Mouse (Mus musculus) kidney, postnatal 0 days (tissue): ENCODE results near the gene Col5a2. TPM values are rescaled to one million over a fixed set of nuclear protein-coding genes. Genes with fewer than 3 reads are reported as not detected.
"Not testable (repeated sequence)": the region's sequence is repeated elsewhere in the genome, so short reads cannot be mapped to it uniquely, and the experiment has no call there.

Experiments used
- ATAC-seq: fragments of 200-750 bp; cut with Nextera tagmentation; replicated peaks from 2 replicates; pipeline ENCODE4 v1.8.0; 2017; ENCODE audit warnings: low read depth, moderate number of reproducible peaks, moderate TSS enrichment, moderate library complexity; ENCODE audit not compliant: low FRiP score
- DNase-seq: peaks from one replicate; pipeline ENCODE4 v3.0.0-alpha.2; 2016; ENCODE audit warnings: low spot score
- H3K27ac ChIP-seq: fragments of 300-500 bp; sonication (generic); 2 replicates; pipeline ENCODE4 v1.5.1; 2014; ENCODE audit warnings: mild to moderate bottlenecking
- H3K27me3 ChIP-seq: fragments of 300-500 bp; sonication (generic); 2 replicates; pipeline ENCODE4 v1.6.1; 2014; ENCODE audit warnings: low read length, mixed read lengths; ENCODE audit not compliant: insufficient read depth
- H3K36me3 ChIP-seq: fragments of 300-500 bp; sonication (generic); 2 replicates; pipeline ENCODE4 v1.6.1; 2014; ENCODE audit warnings: low read length, mixed read lengths; ENCODE audit not compliant: insufficient read depth
- H3K4me1 ChIP-seq: fragments of 300-500 bp; sonication (generic); replicated peaks from 2 replicates; pipeline ENCODE4 v1.6.1; 2014; ENCODE audit warnings: antibody characterized with exemption, low read length, mixed read lengths; ENCODE audit not compliant: insufficient read depth
- H3K4me2 ChIP-seq: fragments of 300-500 bp; sonication (generic); 2 replicates; pipeline ENCODE4 v1.6.1; 2014; ENCODE audit warnings: mild to moderate bottlenecking, low read length, moderate library complexity, mixed read lengths
- H3K4me3 ChIP-seq: fragments of 300-500 bp; sonication (generic); replicated peaks from 2 replicates; pipeline ENCODE4 v1.5.1; 2014; ENCODE audit warnings: low read depth, low read length
- H3K9ac ChIP-seq: fragments of 300-500 bp; sonication (generic); 2 replicates; pipeline ENCODE4 v1.6.1; 2014; ENCODE audit warnings: low read depth, low read length
- H3K9me3 ChIP-seq: fragments of 300-500 bp; sonication (generic); replicated peaks from 2 replicates; pipeline ENCODE4 v1.6.1; 2016; ENCODE audit warnings: low read length, inconsistent platforms, mixed read lengths
- CTCF ChIP-seq: IDR thresholded peaks from 2 replicates; pipeline ENCODE4 v1.5.1; 2016; ENCODE audit warnings: antibody characterized with exemption, low read depth, mild to moderate bottlenecking, moderate library complexity
- WGBS: fragments of 180-500 bp; shearing (Covaris S2); extraction: QIAGEN DNeasy Blood & Tissue Kit; methylation state at CpG from one replicate; pipeline ENCODE4 v1.1.7; 2014; 5-methylcytosine and 5-hydroxymethylcytosine counted together
- polyA plus RNA-seq: library from polyadenylated mRNA; unstranded; fragments of >200 nt; fragmentation: Nextera tagmentation; extraction: Ambion mirVana; gene quantifications from 2 replicates; pipeline ENCODE4 v1.2.1, GENCODE M21; 2015

The Col5a2 gene
- polyA plus RNA-seq, 1 experiment from 2014 or later = 28.3 TPM

DNA sequence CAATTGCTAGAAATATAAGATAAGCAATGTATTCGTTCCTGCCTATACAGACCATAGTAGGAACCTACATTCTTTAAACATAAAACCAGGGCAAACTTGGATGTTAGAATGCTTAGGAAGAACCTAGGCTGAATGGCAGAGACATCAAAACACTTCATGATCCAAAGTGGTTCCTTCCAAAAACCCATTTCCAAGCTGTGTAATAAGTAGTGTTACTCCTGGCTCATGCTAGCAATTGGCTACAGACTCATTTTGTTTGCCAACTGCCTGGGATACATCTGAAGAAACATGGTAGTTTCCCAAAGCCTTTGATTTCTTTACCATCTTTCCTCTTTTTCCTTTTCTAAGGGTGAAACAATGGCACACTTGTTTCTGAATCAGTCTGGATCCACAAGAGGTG is 47.3 kb downstream of the Col5a2 start:
- H3K9ac ChIP-seq = no peak overlapping the region
- no peaks in the 10 kb centered on the region for H3K4me1 ChIP-seq
- TF ChIP-seq CTCF = no peak
- H3K4me3 ChIP-seq = no peak overlapping the region
- ATAC-seq = no peak
- 95% methylated on average over 1 of the region's 1 CpGs for WGBS
- no peak for DNase-seq
- H3K9me3 ChIP-seq = no peaks in the 10 kb centered on the region
- no peaks in the 10 kb centered on the region for H3K27me3 ChIP-seq
- no peak overlapping the region for H3K4me2 ChIP-seq
- H3K27ac ChIP-seq = no peak overlapping the region
- no peaks in the 10 kb centered on the region for H3K36me3 ChIP-seq

GRCm38 (mm10) chr1:45448856-45449255 is 54.2 kb downstream of the Col5a2 start:
- H3K36me3 ChIP-seq = no peaks in the 10 kb centered on the region
- WGBS = 85% methylated on average over 1 of the region's 1 CpGs
- no peak overlapping the region for H3K4me3 ChIP-seq
- no peaks in the 10 kb centered on the region for H3K4me1 ChIP-seq
- ATAC-seq = no peak
- H3K9ac ChIP-seq = no peak overlapping the region
- no peak overlapping the region for H3K4me2 ChIP-seq
- peak; percentile 12; the same call in 1 of the 2 replicates for TF ChIP-seq CTCF
- no peaks in the 10 kb centered on the region for H3K9me3 ChIP-seq
- H3K27ac ChIP-seq = no peak overlapping the region
- H3K27me3 ChIP-seq = no peaks in the 10 kb centered on the region
- peak; percentile 16 for DNase-seq

- no peaks in the 10 kb centered on the region for H3K9me3 ChIP-seq
Observed at GRCm38 (mm10) chr1:45431922-45432321, 71.2 kb downstream of the Col5a2 start.

DNA sequence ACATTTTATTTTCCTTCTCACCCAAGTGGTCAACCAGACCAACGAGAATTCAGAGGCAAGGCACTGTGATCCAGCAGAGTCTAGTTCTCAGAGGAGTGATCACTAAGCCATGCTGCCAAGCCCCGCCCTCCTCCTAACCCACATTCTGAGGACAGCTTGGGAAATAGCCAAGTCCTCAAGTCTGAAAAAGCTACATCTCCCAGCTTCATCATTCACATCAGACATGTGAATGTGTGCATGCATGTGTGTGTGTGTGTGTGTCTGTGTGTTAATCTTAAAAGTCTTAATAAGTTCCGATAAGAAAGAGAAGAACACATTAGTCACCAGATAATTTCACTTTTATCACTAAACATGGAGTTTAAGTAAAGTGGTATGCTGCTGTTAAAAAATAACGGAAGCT is 72.6 kb downstream of the Col5a2 start:
- Histone ChIP-seq H3K36me3 (peaks cover 4% of the 10 kb centered on the region; the same call in 1 of the 2 replicates), H3K27me3 (no peaks in the 10 kb centered on the region), H3K27ac (no peak overlapping the region), H3K9me3 (no peaks in the 10 kb centered on the region), H3K4me2 (no peak overlapping the region), H3K4me3 (no peak overlapping the region), H3K9ac (no peak overlapping the region), H3K4me1 (no peaks in the 10 kb centered on the region)
- 81% methylated on average over 4 of the region's 4 CpGs for WGBS
- DNase-seq (no peak), ATAC-seq (no peak)
- TF ChIP-seq CTCF = no peak

More at GRCm38 (mm10) chr1:45431922-45432321, 71.2 kb downstream of the Col5a2 start:
- ATAC-seq (peak; percentile 82), DNase-seq (peak; percentile 90)
- Histone ChIP-seq H3K27ac (no peak overlapping the region), H3K27me3 (no peaks in the 10 kb centered on the region), H3K4me1 (no peaks in the 10 kb centered on the region), H3K4me2 (no peak overlapping the region), H3K36me3 (peaks cover 4% of the 10 kb centered on the region; the same call in 1 of the 2 replicates), H3K4me3 (no peak overlapping the region), H3K9ac (no peak overlapping the region)
- peak; percentile 88 for TF ChIP-seq CTCF
- 14% methylated on average over 3 of the region's 3 CpGs for WGBS

- not testable (repeated sequence) for H3K4me1 ChIP-seq, H3K4me3 ChIP-seq, H3K4me2 ChIP-seq, H3K9ac ChIP-seq, H3K27me3 ChIP-seq, H3K9me3 ChIP-seq, H3K27ac ChIP-seq, H3K36me3 ChIP-seq, DNase-seq, ATAC-seq
- 80% methylated on average over 5 of the region's 5 CpGs for WGBS
Observed at GRCm38 (mm10) chr1:45429145-45429544, 73.9 kb downstream of the Col5a2 start.

DNA sequence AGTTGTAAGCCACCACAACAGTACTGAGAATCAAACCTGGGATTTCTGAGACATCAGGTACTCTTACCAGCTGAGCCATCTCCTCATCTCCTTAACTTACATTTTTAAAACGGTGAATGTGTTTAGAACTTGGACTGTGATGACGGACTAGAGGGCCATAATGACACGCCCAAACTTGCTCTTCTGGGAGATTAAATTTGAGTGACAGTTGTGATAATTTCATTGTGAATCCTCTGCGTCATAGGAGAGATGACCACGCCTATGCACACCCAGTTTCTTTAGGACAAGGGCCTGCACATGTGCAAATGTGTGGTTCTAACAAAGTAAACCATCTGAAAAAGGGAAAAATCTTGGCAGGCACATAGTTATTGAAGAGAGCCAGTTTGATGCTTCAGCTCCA is 79.2 kb downstream of the Col5a2 start:
- no peaks in the 10 kb centered on the region for H3K36me3 ChIP-seq
- DNase-seq (no peak), ATAC-seq (no peak)
- no peaks in the 10 kb centered on the region for H3K27me3 ChIP-seq
- no peak overlapping the region for H3K9ac ChIP-seq
- H3K4me3 ChIP-seq = no peak overlapping the region
- H3K4me2 ChIP-seq = no peak overlapping the region
- 89% methylated on average over 5 of the region's 5 CpGs for WGBS
- H3K9me3 ChIP-seq = no peaks in the 10 kb centered on the region
- no peaks in the 10 kb centered on the region for H3K4me1 ChIP-seq
- no peak overlapping the region for H3K27ac ChIP-seq
- TF ChIP-seq CTCF = no peak

DNA sequence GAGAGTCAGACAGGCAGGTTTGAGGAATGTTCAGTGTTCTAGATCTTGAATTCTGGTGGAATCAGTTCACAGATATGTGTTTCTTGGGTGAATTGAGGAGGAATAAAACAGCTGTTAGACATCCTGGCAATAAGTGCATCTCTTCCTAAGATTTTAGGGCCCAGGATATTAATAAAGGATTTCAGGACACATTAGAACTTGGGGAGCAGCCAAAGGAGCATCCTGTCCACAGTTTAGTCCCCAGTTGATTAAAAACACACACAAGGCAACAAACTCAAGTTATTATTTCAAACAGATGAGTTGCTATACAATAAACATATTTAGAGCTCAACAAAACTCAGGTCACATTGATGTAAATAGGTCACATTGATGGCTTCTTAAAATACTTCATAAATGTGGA is 82.5 kb downstream of the Col5a2 start:
- ATAC-seq (no peak), DNase-seq (no peak)
- no peak for TF ChIP-seq CTCF
- Histone ChIP-seq H3K36me3 (no peaks in the 10 kb centered on the region), H3K9me3 (no peaks in the 10 kb centered on the region), H3K4me3 (no peak overlapping the region), H3K27ac (no peak overlapping the region), H3K9ac (no peak overlapping the region), H3K27me3 (no peaks in the 10 kb centered on the region), H3K4me2 (no peak overlapping the region), H3K4me1 (no peaks in the 10 kb centered on the region)
